Mouse (Mus musculus) spleen, adult 2 months (tissue): ENCODE measurements around the gene Mtch1. TPM values are rescaled to one million over a fixed set of nuclear protein-coding genes. Genes with fewer than 3 reads are reported as not detected.

Experiments
- DNase-seq, 2 experiments: peaks; one replicate each; pipeline versions ENCODE4 v3.0.0 to v3.0.0-alpha.2; 2012 to 2021; ENCODE audit warnings: low spot score in 2 of 2, low read depth in 1 of 2
- H3K27ac ChIP-seq: fragments of 200-500 bp; 2 replicates; pipeline ENCODE4 v1.5.1; 2012; ENCODE audit warnings: low read length, inconsistent platforms; ENCODE audit not compliant: insufficient read depth
- H3K27me3 ChIP-seq: fragments of 200-500 bp; 2 replicates; pipeline ENCODE4 v1.6.1; 2012; ENCODE audit warnings: mild to moderate bottlenecking, moderate library complexity, low read length, inconsistent platforms; ENCODE audit not compliant: control insufficient read depth, insufficient read depth
- H3K36me3 ChIP-seq: fragments of 200-500 bp; 2 replicates; pipeline ENCODE4 v1.6.1; 2012; ENCODE audit warnings: mild to moderate bottlenecking, low read length, inconsistent platforms; ENCODE audit not compliant: control insufficient read depth, insufficient read depth
- H3K4me1 ChIP-seq: fragments of 200-500 bp; 2 replicates; pipeline ENCODE4 v1.6.1; 2011; ENCODE audit warnings: inconsistent platforms; ENCODE audit not compliant: control insufficient read depth, insufficient read depth, insufficient read length
- H3K4me3 ChIP-seq: fragments of 200-500 bp; 2 replicates; pipeline ENCODE4 v1.5.1; 2011; ENCODE audit warnings: mild to moderate bottlenecking, inconsistent platforms; ENCODE audit not compliant: insufficient read depth, insufficient read length; ENCODE audit errors: extremely low read depth
- CTCF ChIP-seq: fragments of 200-500 bp; IDR thresholded peaks from 2 replicates; pipeline ENCODE4 v1.5.1; 2011; ENCODE audit warnings: mild to moderate bottlenecking, inconsistent platforms; ENCODE audit not compliant: insufficient read depth, insufficient read length, insufficient replicate concordance; ENCODE audit errors: extremely low read depth
- POLR2A ChIP-seq: fragments of 200-500 bp; IDR thresholded peaks from 2 replicates; pipeline ENCODE4 v1.6.1; 2011; ENCODE audit warnings: low read depth, low read length, inconsistent platforms
- WGBS: fragments of 180-500 bp; shearing (Covaris S2); methylation state at CpG from one replicate; pipeline ENCODE4 v1.1.7; 2018; 5-methylcytosine and 5-hydroxymethylcytosine counted together
- polyA plus RNA-seq: library from polyadenylated mRNA; depleted of rRNA; stranded (reverse); fragments of >200 nt; gene quantifications from 2 replicates; pipeline ENCODE4 v1.2.3, GENCODE M21; 2012

Mtch1 gene
- polyA plus RNA-seq, 1 experiment, result 145 TPM

GRCm38 (mm10) chr17:29330671-29331410 is 16.9 kb downstream of the Mtch1 start:
- TF ChIP-seq CTCF (no peak), POLR2A (no peak)
- Histone ChIP-seq H3K27me3 (no peaks in the 10 kb centered on the region), H3K27ac (no peak overlapping the region), H3K36me3 (peaks cover 41% of the 10 kb centered on the region), H3K4me3 (no peak overlapping the region), H3K4me1 (peaks cover 7% of the 10 kb centered on the region; the same call in 1 of the 2 replicates)
- DNase-seq, result no peak
- WGBS, result 66% methylated on average over 5 of the region's 5 CpGs

GRCm38 (mm10) chr17:29330221-29330620 is 17.5 kb downstream of the Mtch1 start:
- peaks cover 37% of the 10 kb centered on the region for H3K36me3 ChIP-seq
- peaks cover 9% of the 10 kb centered on the region; the same call in 1 of the 2 replicates for H3K4me1 ChIP-seq
- H3K27me3 ChIP-seq, result no peaks in the 10 kb centered on the region
- no peak for DNase-seq
- H3K27ac ChIP-seq, result no peak overlapping the region
- 91% methylated on average over 3 of the region's 3 CpGs for WGBS
- H3K4me3 ChIP-seq, result no peak overlapping the region
- TF ChIP-seq CTCF (no peak), POLR2A (no peak)

- no peak for DNase-seq
- Histone ChIP-seq H3K27me3 (no peaks in the 10 kb centered on the region), H3K4me1 (peaks cover 9% of the 10 kb centered on the region; the same call in 1 of the 2 replicates), H3K4me3 (no peak overlapping the region), H3K27ac (no peak overlapping the region), H3K36me3 (peaks cover 19% of the 10 kb centered on the region)
- TF ChIP-seq CTCF, result no peak
- TF ChIP-seq POLR2A, result no peak
- 97% methylated on average over 9 of the region's 9 CpGs for WGBS
These were observed 20.0 kb downstream of the Mtch1 start for GRCm38 (mm10) chr17:29327691-29328090.

- TF ChIP-seq CTCF (no peak), POLR2A (no peak)
- H3K4me3 ChIP-seq, result no peak overlapping the region
- no peak for DNase-seq
- WGBS, result 77% methylated on average over 52 of the region's 52 CpGs
- no peak overlapping the region for H3K27ac ChIP-seq
- peaks cover 9% of the 10 kb centered on the region; the same call in 1 of the 2 replicates for H3K4me1 ChIP-seq
- peaks cover 11% of the 10 kb centered on the region for H3K36me3 ChIP-seq
- H3K27me3 ChIP-seq, result no peaks in the 10 kb centered on the region
These were observed 20.9 kb downstream of the Mtch1 start for GRCm38 (mm10) chr17:29326531-29327529.

- no peak for DNase-seq
- WGBS, result 92% methylated on average over 13 of the region's 13 CpGs
- peaks cover 5% of the 10 kb centered on the region; the same call in 1 of the 2 replicates for H3K36me3 ChIP-seq
- H3K27me3 ChIP-seq, result no peaks in the 10 kb centered on the region
- no peak overlapping the region for H3K4me3 ChIP-seq
- peaks cover 9% of the 10 kb centered on the region; the same call in 1 of the 2 replicates for H3K4me1 ChIP-seq
- TF ChIP-seq POLR2A, result no peak
- no peak overlapping the region for H3K27ac ChIP-seq
These were observed 21.9 kb downstream of the Mtch1 start for GRCm38 (mm10) chr17:29325831-29326230.

- 87% methylated on average over 3 of the region's 3 CpGs for WGBS
These were observed 24.1 kb downstream of the Mtch1 start for GRCm38 (mm10) chr17:29323625-29324024.

GRCm38 (mm10) chr17:29322603-29322962 is 25.2 kb downstream of the Mtch1 start:
- no peaks in the 10 kb centered on the region for H3K36me3 ChIP-seq
- 90% methylated on average over 18 of the region's 18 CpGs for WGBS
- no peak overlapping the region for H3K4me3 ChIP-seq
- H3K27ac ChIP-seq, result no peak overlapping the region
- H3K27me3 ChIP-seq, result no peaks in the 10 kb centered on the region
- no peak for DNase-seq
- TF ChIP-seq POLR2A (no peak), CTCF (no peak)
- peaks cover 5% of the 10 kb centered on the region; the same call in 1 of the 2 replicates for H3K4me1 ChIP-seq

More at GRCm38 (mm10) chr17:29323625-29324024, 24.1 kb downstream of the Mtch1 start:
- Histone ChIP-seq H3K4me1 (peaks cover 6% of the 10 kb centered on the region; the same call in 1 of the 2 replicates), H3K27me3 (no peaks in the 10 kb centered on the region), H3K27ac (no peak overlapping the region), H3K4me3 (no peak overlapping the region), H3K36me3 (no peaks in the 10 kb centered on the region)
- no peak for DNase-seq
- TF ChIP-seq POLR2A (no peak), CTCF (no peak)
